Mouse (Mus musculus) embryonic facial prominence, embryonic 15.5 days (tissue): ENCODE results near the gene Mapkapk3. TPM values are rescaled to one million over a fixed set of nuclear protein-coding genes. Genes with fewer than 3 reads are reported as not detected.

Experiments
- ATAC-seq: fragments of 200-750 bp; cut with Nextera tagmentation; 2 replicates; pipeline ENCODE4 v1.8.0; 2017; ENCODE audit warnings: low read depth, moderate TSS enrichment; ENCODE audit not compliant: insufficient number of reproducible peaks, low FRiP score, low TSS enrichment
- H3K27ac ChIP-seq: fragments of 300-500 bp; sonication (generic); replicated peaks from 2 replicates; pipeline ENCODE4 v1.5.1; 2015; ENCODE audit warnings: mild to moderate bottlenecking, inconsistent platforms
- H3K27me3 ChIP-seq: fragments of 300-500 bp; sonication (generic); 2 replicates; pipeline ENCODE4 v1.6.1; 2015; ENCODE audit warnings: inconsistent platforms
- H3K36me3 ChIP-seq: fragments of 300-500 bp; sonication (generic); 2 replicates; pipeline ENCODE4 v1.6.1; 2015; ENCODE audit warnings: mild to moderate bottlenecking, inconsistent platforms
- H3K4me1 ChIP-seq: fragments of 300-500 bp; sonication (generic); 2 replicates; pipeline ENCODE4 v1.6.1; 2015; ENCODE audit warnings: inconsistent platforms
- H3K4me2 ChIP-seq: fragments of 300-500 bp; sonication (generic); replicated peaks from 2 replicates; pipeline ENCODE4 v1.6.1; 2015; ENCODE audit warnings: mild to moderate bottlenecking, inconsistent platforms
- H3K4me3 ChIP-seq: fragments of 300-500 bp; sonication (generic); replicated peaks from 2 replicates; pipeline ENCODE4 v1.5.1; 2015; ENCODE audit warnings: mild to moderate bottlenecking, inconsistent platforms
- H3K9ac ChIP-seq: fragments of 300-500 bp; sonication (generic); 2 replicates; pipeline ENCODE4 v1.6.1; 2015; ENCODE audit warnings: inconsistent platforms
- H3K9me3 ChIP-seq: fragments of 300-500 bp; sonication (generic); replicated peaks from 2 replicates; pipeline ENCODE4 v1.6.1; 2016; ENCODE audit warnings: inconsistent platforms
- WGBS: fragments of 180-500 bp; shearing (Covaris S2); methylation state at CpG from one replicate; pipeline ENCODE4 v1.1.7; 2015; 5-methylcytosine and 5-hydroxymethylcytosine counted together
- microRNA-seq: library from miRNA; unstranded; fragments of <30 nt; microRNA quantifications from one replicate; pipeline ENCODE4, GENCODE M21; 2016; ENCODE audit warnings: borderline number of aligned reads
- polyA plus RNA-seq: library from polyadenylated mRNA; unstranded; fragments of >200 nt; fragmentation: Nextera tagmentation; extraction: Ambion mirVana; gene quantifications from 2 replicates; pipeline ENCODE4 v1.2.1, GENCODE M21; 2015

Gene Mapkapk3
- polyA plus RNA-seq, 1 experiment from 2014 or later, result 24.0 TPM

- peaks cover 5% of the 10 kb centered on the region; the same call in 1 of the 2 replicates for H3K27me3 ChIP-seq
- no peaks in the 10 kb centered on the region for H3K9me3 ChIP-seq
- H3K4me2 ChIP-seq, result no peak overlapping the region
- ATAC-seq, result no peak
- 65% methylated on average over 4 of the region's 4 CpGs for WGBS
- no peak overlapping the region for H3K9ac ChIP-seq
- no peak overlapping the region for H3K27ac ChIP-seq
- H3K36me3 ChIP-seq, result no peaks in the 10 kb centered on the region
- no peak overlapping the region for H3K4me3 ChIP-seq
- no peaks in the 10 kb centered on the region for H3K4me1 ChIP-seq
These were observed 43.5 kb downstream of the Mapkapk3 start for GRCm38 (mm10) chr9:107246170-107246569.

GRCm38 (mm10) chr9:107245311-107245710 is 44.4 kb downstream of the Mapkapk3 start:
- no peak for ATAC-seq

GRCm38 (mm10) chr9:107236151-107236550 is 53.5 kb downstream of the Mapkapk3 start:
- WGBS, result 53% methylated on average over 5 of the region's 5 CpGs
- H3K9ac ChIP-seq, result no peak overlapping the region
- no peaks in the 10 kb centered on the region for H3K9me3 ChIP-seq
- H3K36me3 ChIP-seq, result no peaks in the 10 kb centered on the region
- H3K4me1 ChIP-seq, result peaks cover 9% of the 10 kb centered on the region
- no peak for ATAC-seq
- peaks cover 77% of the 10 kb centered on the region for H3K27me3 ChIP-seq
- H3K4me2 ChIP-seq, result no peak overlapping the region
- H3K27ac ChIP-seq, result no peak overlapping the region
- H3K4me3 ChIP-seq, result no peak overlapping the region

More at GRCm38 (mm10) chr9:107245311-107245710, 44.4 kb downstream of the Mapkapk3 start:
- no peak overlapping the region for H3K27ac ChIP-seq
- peaks cover 5% of the 10 kb centered on the region; the same call in 1 of the 2 replicates for H3K27me3 ChIP-seq
- H3K4me1 ChIP-seq, result no peaks in the 10 kb centered on the region
- no peak overlapping the region for H3K4me3 ChIP-seq
- no peak overlapping the region for H3K9ac ChIP-seq
- no peaks in the 10 kb centered on the region for H3K36me3 ChIP-seq
- WGBS, result 85% methylated on average over 4 of the region's 4 CpGs
- H3K4me2 ChIP-seq, result no peak overlapping the region
- H3K9me3 ChIP-seq, result no peaks in the 10 kb centered on the region

- WGBS, result 51% methylated on average over 5 of the region's 5 CpGs
- H3K9ac ChIP-seq, result no peak overlapping the region
These were observed 54.4 kb downstream of the Mapkapk3 start for GRCm38 (mm10) chr9:107235261-107235660.

GRCm38 (mm10) chr9:107232140-107232539 is 57.5 kb downstream of the Mapkapk3 start:
- Histone ChIP-seq H3K27me3 (peaks cover 89% of the 10 kb centered on the region), H3K4me1 (peaks cover 12% of the 10 kb centered on the region), H3K36me3 (no peaks in the 10 kb centered on the region), H3K4me2 (peak overlapping the region; percentile 99), H3K9me3 (no peaks in the 10 kb centered on the region), H3K27ac (no peak overlapping the region), H3K4me3 (peak overlapping the region; percentile 60), H3K9ac (no peak overlapping the region)
- ATAC-seq, result no peak
- WGBS, result 25% methylated on average over 9 of the region's 9 CpGs

More at GRCm38 (mm10) chr9:107235261-107235660, 54.4 kb downstream of the Mapkapk3 start:
- Histone ChIP-seq H3K9me3 (no peaks in the 10 kb centered on the region), H3K27me3 (peaks cover 82% of the 10 kb centered on the region), H3K36me3 (no peaks in the 10 kb centered on the region), H3K4me3 (no peak overlapping the region), H3K27ac (no peak overlapping the region), H3K4me1 (peaks cover 12% of the 10 kb centered on the region), H3K4me2 (no peak overlapping the region)
- ATAC-seq, result no peak

GRCm38 (mm10) chr9:107231539-107232139 is 58.0 kb downstream of the Mapkapk3 start, which contains the start of gene Dock3:
TSS of gene Dock3 (minus strand) at chr9:107231909.
- H3K9me3 ChIP-seq, result no peaks in the 10 kb centered on the region
- peak within 1 kb of the TSS; percentile 99 for H3K4me2 ChIP-seq
- H3K4me3 ChIP-seq, result peak within 1 kb of the TSS; percentile 60
- under 1% methylated on average over 59 of the region's 87 CpGs for WGBS
- no peak within 1 kb of the TSS for H3K9ac ChIP-seq
- H3K27me3 ChIP-seq, result peaks cover 88% of the 10 kb centered on the region
- peak; percentile 78 for ATAC-seq
- H3K27ac ChIP-seq, result no peak within 1 kb of the TSS
- H3K4me1 ChIP-seq, result peaks cover 12% of the 10 kb centered on the region
- H3K36me3 ChIP-seq, result no peaks in the 10 kb centered on the region

- Histone ChIP-seq H3K9ac (no peak overlapping the region), H3K27me3 (peaks cover 85% of the 10 kb centered on the region), H3K4me2 (peak overlapping the region; percentile 99), H3K4me3 (peak overlapping the region; percentile 60), H3K27ac (no peak overlapping the region), H3K4me1 (peaks cover 12% of the 10 kb centered on the region), H3K9me3 (no peaks in the 10 kb centered on the region), H3K36me3 (no peaks in the 10 kb centered on the region)
- ATAC-seq, result peak; percentile 54
- 1% methylated on average over 46 of the region's 50 CpGs for WGBS
These were observed 58.6 kb downstream of the Mapkapk3 start for GRCm38 (mm10) chr9:107230991-107231538.

- no peaks in the 10 kb centered on the region for H3K9me3 ChIP-seq
- H3K4me2 ChIP-seq, result no peak overlapping the region
- H3K4me3 ChIP-seq, result no peak overlapping the region
- no peaks in the 10 kb centered on the region for H3K36me3 ChIP-seq
- no peak overlapping the region for H3K9ac ChIP-seq
- H3K4me1 ChIP-seq, result no peaks in the 10 kb centered on the region
- ATAC-seq, result no peak
- no peak overlapping the region for H3K27ac ChIP-seq
- H3K27me3 ChIP-seq, result peaks cover 33% of the 10 kb centered on the region
- 70% methylated on average over 1 of the region's 1 CpGs for WGBS
These were observed 65.1 kb downstream of the Mapkapk3 start for GRCm38 (mm10) chr9:107224597-107224996.

Small RNAs within 50 kb of the gene (microRNA-seq; reads per million reads assigned to microRNA genes)
- not detected for gene Gm22238

Other genes starting within 250 kb of the Mapkapk3 start
- 0.56 and 0.83 TPM in 2 replicates for gene Dock3, start 58.0 kb downstream of the Mapkapk3 start, polyA plus RNA-seq
- gene Cish, start 6.1 kb upstream of the Mapkapk3 start, polyA plus RNA-seq, result 14.4 and 18.9 TPM in 2 replicates
- gene Hemk1, start 48.5 kb upstream of the Mapkapk3 start, polyA plus RNA-seq, result 11.7 and 12.3 TPM in 2 replicates
- 0.91 and 0.97 TPM in 2 replicates for gene 6430571L13Rik, start 50.7 kb upstream of the Mapkapk3 start, polyA plus RNA-seq
- gene Cacna2d2, start 109.7 kb upstream of the Mapkapk3 start, polyA plus RNA-seq, result 0.96 and 1.3 TPM in 2 replicates
- 51.6 and 53.3 TPM in 2 replicates for gene Tmem115, start 244.1 kb upstream of the Mapkapk3 start, polyA plus RNA-seq